Mouse (Mus musculus) ES-Bruce4 (cell line): ENCODE measurements around the gene Spef1. TPM values are rescaled to one million over a fixed set of nuclear protein-coding genes. Genes with fewer than 3 reads are reported as not detected.
A peak's percentile ranks its signal among the peaks of the same experiment; 100 is the strongest.

Experiments
- H3K27ac ChIP-seq: 2 replicates; pipeline ENCODE4 v1.5.1; 2012; ENCODE audit warnings: low read length, inconsistent platforms; ENCODE audit not compliant: insufficient read depth
- H3K27me3 ChIP-seq: 2 replicates; pipeline ENCODE4 v1.6.1; 2012; ENCODE audit warnings: mild to moderate bottlenecking, low read length, inconsistent platforms; ENCODE audit not compliant: control insufficient read depth, poor library complexity, insufficient read depth, severe bottlenecking
- H3K36me3 ChIP-seq: 2 replicates; pipeline ENCODE4 v1.6.1; 2012; ENCODE audit warnings: inconsistent platforms, mild to moderate bottlenecking, low read length, moderate library complexity; ENCODE audit not compliant: control insufficient read depth, poor library complexity, insufficient read depth, severe bottlenecking
- H3K4me1 ChIP-seq: one replicate; pipeline ENCODE4 v1.8.1; 2011; ENCODE audit warnings: low read length; ENCODE audit not compliant: control insufficient read depth, insufficient read depth
- H3K4me3 ChIP-seq: 2 replicates; pipeline ENCODE4 v1.5.1; 2011; ENCODE audit warnings: low read depth, mild to moderate bottlenecking, low read length
- H3K9ac ChIP-seq: 2 replicates; pipeline ENCODE4 v1.6.1; 2012; ENCODE audit warnings: low read depth, mild to moderate bottlenecking, inconsistent platforms; ENCODE audit not compliant: poor library complexity, severe bottlenecking
- H3K9me3 ChIP-seq: replicated peaks from 2 replicates; pipeline ENCODE4 v1.6.1; 2012; ENCODE audit warnings: mild to moderate bottlenecking, low read length, inconsistent platforms; ENCODE audit not compliant: control insufficient read depth, poor library complexity, insufficient read depth, severe bottlenecking
- CTCF ChIP-seq: IDR thresholded peaks from one replicate; pipeline ENCODE4 v1.8.1; 2011; ENCODE audit warnings: low read depth, low read length
- EP300 ChIP-seq: IDR thresholded peaks from 2 replicates; pipeline ENCODE4 v1.6.1; 2011; ENCODE audit warnings: low read depth, low read length; ENCODE audit not compliant: insufficient read depth
- POLR2A ChIP-seq: IDR thresholded peaks from one replicate; pipeline ENCODE4 v1.8.1; 2011; ENCODE audit warnings: low read length; ENCODE audit not compliant: insufficient read depth
- polyA plus RNA-seq: library from polyadenylated mRNA; stranded (reverse); fragments of >200 nt; gene quantifications from 2 replicates; pipeline ENCODE4 v1.2.4, GENCODE M21; 2011; ENCODE audit warnings: low read depth; ENCODE audit not compliant: missing spikeins, insufficient read depth, insufficient read length

The Spef1 gene
- polyA plus RNA-seq, 1 experiment: 1.2 TPM

DNA sequence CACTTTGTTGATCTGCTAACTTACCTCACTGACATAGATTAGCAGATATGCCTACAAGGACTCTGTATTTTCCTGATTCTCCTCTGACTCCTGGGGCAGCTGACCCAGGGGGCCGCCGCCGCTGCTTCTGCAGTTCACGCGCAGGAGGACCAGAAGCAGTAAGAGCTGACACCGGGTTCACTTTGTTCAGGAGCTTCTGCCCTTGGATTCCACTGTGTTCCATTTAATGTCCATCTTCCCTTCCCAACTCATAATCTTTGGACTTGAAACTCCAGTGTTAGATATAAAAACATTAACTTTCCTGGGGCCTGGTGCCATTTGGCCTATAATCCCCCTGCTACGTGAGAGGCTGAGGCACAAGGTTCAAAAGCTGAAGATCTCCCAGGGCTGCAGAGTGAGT lies 23.2 kb downstream of the Spef1 start:
- no peak overlapping the region for H3K27ac ChIP-seq
- no peaks in the 10 kb centered on the region for H3K9me3 ChIP-seq
- TF ChIP-seq CTCF (no peak), POLR2A (no peak), EP300 (no peak)
- no peak overlapping the region for H3K4me3 ChIP-seq
- no peak overlapping the region for H3K9ac ChIP-seq
- no peaks in the 10 kb centered on the region for H3K27me3 ChIP-seq
- no peaks in the 10 kb centered on the region for H3K36me3 ChIP-seq
- H3K4me1 ChIP-seq: no peaks in the 10 kb centered on the region

DNA sequence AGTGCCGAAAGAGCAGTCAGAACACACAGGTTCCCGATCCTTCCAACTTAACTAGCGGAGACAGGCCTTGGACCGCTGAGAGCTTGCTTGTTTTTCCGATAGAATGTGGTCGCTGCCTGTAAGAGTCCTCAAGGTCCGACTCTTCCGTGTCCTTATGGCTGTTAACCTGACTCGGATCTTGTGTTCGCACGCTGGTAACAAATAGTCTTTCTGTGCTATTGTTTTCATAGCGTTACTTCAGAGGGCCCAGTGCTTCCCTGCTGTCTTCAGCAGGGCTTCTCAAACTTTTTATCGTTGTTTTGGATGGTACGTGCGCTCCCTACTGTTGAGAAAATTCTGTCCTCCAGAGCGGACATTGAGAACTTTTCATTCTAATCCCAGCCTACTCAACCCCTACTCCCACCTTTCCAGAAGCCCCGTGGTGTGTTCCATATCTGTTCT lies 26.4 kb downstream of the Spef1 start:
- no peak overlapping the region for H3K27ac ChIP-seq

DNA sequence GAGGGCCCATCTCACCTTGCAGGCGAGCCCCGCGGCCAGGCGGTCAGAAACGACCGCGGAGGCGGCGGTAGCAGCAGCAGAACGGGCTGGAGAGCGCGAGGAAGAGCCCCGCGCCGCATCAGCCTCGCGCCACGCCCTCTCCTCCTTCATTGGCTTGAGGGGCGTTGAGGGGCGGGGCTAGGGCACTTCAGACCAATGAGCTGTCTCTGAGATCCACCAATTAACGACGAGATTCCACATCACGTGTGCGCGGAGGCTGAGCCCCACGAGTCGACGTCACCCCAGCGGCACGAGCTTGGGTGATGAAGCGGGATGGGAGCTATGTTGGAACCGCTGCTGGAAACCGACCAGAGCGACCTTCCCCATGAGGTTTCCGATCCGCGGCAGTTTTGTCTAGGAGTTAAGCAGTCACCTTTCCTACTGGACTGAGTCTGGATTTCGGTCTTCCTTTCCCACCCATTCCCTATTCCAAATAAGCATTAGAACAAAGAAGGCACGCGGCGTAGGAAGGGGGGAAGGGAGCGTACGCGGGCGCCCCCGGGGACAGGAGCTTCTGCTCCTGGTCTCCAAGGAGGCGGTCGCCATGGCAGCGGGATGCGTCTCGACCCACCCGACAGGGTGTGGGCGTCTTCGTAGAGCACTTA lies 27.0 kb downstream of the Spef1 start, which contains the start of gene 1700037H04Rik:
Gene 1700037H04Rik (minus strand): TSS at position 144 of the 644 bp plus-strand sequence.
- Histone ChIP-seq H3K27ac (peak within 1 kb of the TSS; percentile 47; the same call in 1 of the 2 replicates), H3K27me3 (no peaks in the 10 kb centered on the region), H3K4me1 (no peaks in the 10 kb centered on the region), H3K9ac (peak within 1 kb of the TSS; percentile 60), H3K9me3 (no peaks in the 10 kb centered on the region), H3K4me3 (peak within 1 kb of the TSS; percentile 93), H3K36me3 (no peaks in the 10 kb centered on the region)
- no peak for TF ChIP-seq CTCF
- TF ChIP-seq EP300: peak; percentile 45; the same call in 1 of the 2 replicates
- TF ChIP-seq POLR2A: peak; percentile 53

More for the DNA sequence above, 26.4 kb downstream of the Spef1 start:
- Histone ChIP-seq H3K4me1 (no peaks in the 10 kb centered on the region), H3K27me3 (no peaks in the 10 kb centered on the region), H3K9me3 (no peaks in the 10 kb centered on the region), H3K9ac (0 out of 2 replicates have a peak overlapping the region, but pooled peaks have one; percentile 1), H3K4me3 (peak overlapping the region; percentile 71), H3K36me3 (no peaks in the 10 kb centered on the region)
- TF ChIP-seq POLR2A: no peak
- no peak for TF ChIP-seq EP300
- TF ChIP-seq CTCF: no peak

DNA sequence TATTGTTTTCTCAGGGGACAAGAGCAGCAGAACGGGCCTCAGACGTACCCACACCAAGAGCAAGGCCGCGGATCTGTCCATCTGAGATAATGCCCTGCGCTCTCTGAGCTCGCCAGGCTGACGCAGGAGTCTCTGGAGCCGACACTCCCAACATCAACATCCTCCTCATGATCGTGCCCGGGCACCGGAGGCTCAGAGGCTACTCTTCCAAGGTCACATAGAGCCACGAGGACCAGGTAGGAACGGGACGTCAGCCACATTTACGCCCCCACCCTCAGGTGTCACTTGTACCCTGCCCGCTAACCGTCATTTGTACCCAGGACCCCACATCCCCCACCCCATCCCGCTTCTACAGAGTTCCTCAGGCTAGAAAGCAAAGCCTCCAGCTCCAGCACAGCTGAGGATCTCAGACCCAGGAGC lies 27.6 kb downstream of the Spef1 start:
- Histone ChIP-seq H3K27me3 (no peaks in the 10 kb centered on the region), H3K9ac (peak overlapping the region; percentile 60), H3K4me1 (no peaks in the 10 kb centered on the region), H3K36me3 (no peaks in the 10 kb centered on the region), H3K27ac (no peak overlapping the region), H3K9me3 (no peaks in the 10 kb centered on the region), H3K4me3 (peak overlapping the region; percentile 93)
- TF ChIP-seq POLR2A: no peak
- no peak for TF ChIP-seq EP300
- no peak for TF ChIP-seq CTCF

DNA sequence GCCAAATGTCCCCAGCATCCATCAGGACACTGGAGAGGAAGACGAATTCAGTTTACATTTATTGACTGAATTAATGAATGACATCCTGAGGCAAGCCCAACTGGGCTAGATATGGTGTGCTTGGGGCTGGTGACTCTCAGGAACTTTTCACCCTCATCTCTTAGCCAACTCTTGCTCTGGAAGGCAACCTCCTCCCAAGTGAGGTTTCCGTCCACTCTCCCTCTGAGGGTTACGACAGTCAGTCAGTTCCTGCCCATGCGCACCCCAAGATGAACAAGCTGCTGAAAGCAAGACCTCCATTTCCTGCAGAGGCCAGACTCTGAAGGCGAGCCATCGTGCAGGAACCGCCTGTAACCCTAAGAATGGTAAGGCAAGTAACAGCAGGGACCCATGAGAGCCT lies 30.1 kb downstream of the Spef1 start:
- H3K9ac ChIP-seq: no peak overlapping the region
- H3K9me3 ChIP-seq: no peaks in the 10 kb centered on the region
- no peaks in the 10 kb centered on the region; the same call in 1 of the 2 replicates for H3K36me3 ChIP-seq
- H3K27me3 ChIP-seq: no peaks in the 10 kb centered on the region
- H3K27ac ChIP-seq: no peak overlapping the region
- H3K4me1 ChIP-seq: peaks cover 1% of the 10 kb centered on the region
- H3K4me3 ChIP-seq: no peak overlapping the region
- no peak for TF ChIP-seq POLR2A
- TF ChIP-seq CTCF: no peak
- TF ChIP-seq EP300: no peak

DNA sequence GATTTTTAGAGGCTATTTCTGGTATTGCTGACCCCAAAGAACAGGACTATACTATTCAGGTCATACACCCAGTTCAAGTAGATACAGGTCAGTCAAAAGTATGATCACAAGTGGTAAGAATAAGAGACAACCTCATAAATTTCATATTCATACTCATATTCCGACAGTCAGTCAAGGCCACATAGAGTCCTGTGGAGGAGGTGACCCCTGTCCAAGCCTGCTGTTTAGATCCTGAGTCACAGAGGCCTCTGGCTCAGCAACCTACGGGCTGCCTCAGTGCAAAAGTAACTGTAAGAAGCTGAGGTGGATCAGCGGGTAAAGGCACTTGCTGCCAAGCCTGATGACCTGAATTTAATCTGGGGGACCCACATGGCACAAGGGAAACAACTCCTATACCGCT lies 33.0 kb downstream of the Spef1 start:
- TF ChIP-seq POLR2A (no peak), EP300 (no peak)
- Histone ChIP-seq H3K9ac (no peak overlapping the region), H3K36me3 (peaks cover 13% of the 10 kb centered on the region)

More for the DNA sequence above, 33.0 kb downstream of the Spef1 start:
- no peaks in the 10 kb centered on the region for H3K9me3 ChIP-seq
- H3K27ac ChIP-seq: no peak overlapping the region
- H3K4me1 ChIP-seq: peaks cover 6% of the 10 kb centered on the region
- no peaks in the 10 kb centered on the region for H3K27me3 ChIP-seq
- no peak overlapping the region for H3K4me3 ChIP-seq
